Mouse (Mus musculus) ES-E14 (cell line): ENCODE measurements around the gene Ccdc12. TPM values are rescaled to one million over a fixed set of nuclear protein-coding genes. Genes with fewer than 3 reads are reported as not detected.

Experiments used
- DNase-seq: peaks from one replicate; pipeline ENCODE4 v3.0.0-alpha.2; 2013; ENCODE audit warnings: low read depth, low spot score
- H3K27ac ChIP-seq: 2 replicates; pipeline ENCODE4 v1.5.1; 2012; ENCODE audit warnings: low read depth, mild to moderate bottlenecking, low read length, moderate library complexity, mixed read lengths; ENCODE audit not compliant: poor library complexity, insufficient read depth, severe bottlenecking
- H3K36me3 ChIP-seq: 2 replicates; pipeline ENCODE4 v1.6.1; 2012; ENCODE audit warnings: mild to moderate bottlenecking, low read length, moderate library complexity, mixed read lengths; ENCODE audit not compliant: control insufficient read depth, poor library complexity, insufficient read depth, severe bottlenecking
- H3K4me1 ChIP-seq, 2 experiments: fragments of 150-350 bp in 1 of 2; sonication (generic) in 1 of 2; 2 replicates each; pipeline ENCODE4 v1.6.1; 2012; ENCODE audit warnings: low read length in 2 of 2, mild to moderate bottlenecking in 1 of 2, mixed read lengths in 1 of 2; ENCODE audit not compliant: control insufficient read depth in 2 of 2, insufficient read depth in 2 of 2, poor library complexity in 1 of 2
- H3K4me3 ChIP-seq, 2 experiments: fragments of 150-350 bp in 1 of 2; sonication (generic) in 1 of 2; 2 replicates each; pipeline ENCODE4 v1.5.1; 2012; ENCODE audit warnings: low read length in 2 of 2, low read depth in 1 of 2, mild to moderate bottlenecking in 1 of 2, mixed read lengths in 1 of 2; ENCODE audit not compliant: insufficient read depth in 1 of 2, poor library complexity in 1 of 2, severe bottlenecking in 1 of 2
- H3K9ac ChIP-seq: 2 replicates; pipeline ENCODE4 v1.6.1; 2012; ENCODE audit warnings: low read depth, mild to moderate bottlenecking, low read length, mixed read lengths; ENCODE audit not compliant: poor library complexity, insufficient read depth, severe bottlenecking
- H3K9me3 ChIP-seq: fragments of 150-350 bp; sonication (generic); 2 replicates; pipeline ENCODE4 v1.6.1; 2012; ENCODE audit warnings: low read depth, mild to moderate bottlenecking, low read length; ENCODE audit not compliant: control insufficient read depth, insufficient read depth
- CHD2 ChIP-seq: IDR thresholded peaks from 2 replicates; pipeline ENCODE4 v1.6.1; 2014; ENCODE audit warnings: mild to moderate bottlenecking, low read depth, low read length, inconsistent platforms
- HCFC1 ChIP-seq: IDR thresholded peaks from 2 replicates; pipeline ENCODE4 v1.6.1; 2012; ENCODE audit warnings: low read length, inconsistent platforms, borderline replicate concordance; ENCODE audit not compliant: insufficient read depth
- MAFK ChIP-seq: IDR thresholded peaks from 2 replicates; pipeline ENCODE4 v1.6.1; 2014; ENCODE audit warnings: mild to moderate bottlenecking, low read depth, low read length, inconsistent platforms; ENCODE audit not compliant: insufficient read depth
- ZC3H11A ChIP-seq: IDR thresholded peaks from 2 replicates; pipeline ENCODE4 v1.6.1; 2012; ENCODE audit warnings: low read depth, mild to moderate bottlenecking, inconsistent platforms, low read length, borderline replicate concordance
- ZNF384 ChIP-seq: IDR thresholded peaks from 2 replicates; pipeline ENCODE4 v1.6.1; 2012; ENCODE audit warnings: low read depth, low read length, inconsistent platforms
- in situ Hi-C, 2 experiments: fragments of 600-800 bp; cut with MboI; formaldehyde crosslinking; loops; one replicate each; pipeline ENCODE4 v1.15.1; 2025; ENCODE audit warnings: low sequenced_read_pairs in 2 of 2, inconsistent platforms in 1 of 2; ENCODE audit not compliant: unreplicated experiment in 2 of 2
- total RNA-seq: library from RNA; depleted of rRNA; stranded (reverse); fragments of 300-350 nt; gene quantifications from 2 replicates; pipeline ENCODE4 v1.2.3, GENCODE M21; 2012

The Ccdc12 gene
- total RNA-seq, 1 experiment = 79.9 TPM

DNA sequence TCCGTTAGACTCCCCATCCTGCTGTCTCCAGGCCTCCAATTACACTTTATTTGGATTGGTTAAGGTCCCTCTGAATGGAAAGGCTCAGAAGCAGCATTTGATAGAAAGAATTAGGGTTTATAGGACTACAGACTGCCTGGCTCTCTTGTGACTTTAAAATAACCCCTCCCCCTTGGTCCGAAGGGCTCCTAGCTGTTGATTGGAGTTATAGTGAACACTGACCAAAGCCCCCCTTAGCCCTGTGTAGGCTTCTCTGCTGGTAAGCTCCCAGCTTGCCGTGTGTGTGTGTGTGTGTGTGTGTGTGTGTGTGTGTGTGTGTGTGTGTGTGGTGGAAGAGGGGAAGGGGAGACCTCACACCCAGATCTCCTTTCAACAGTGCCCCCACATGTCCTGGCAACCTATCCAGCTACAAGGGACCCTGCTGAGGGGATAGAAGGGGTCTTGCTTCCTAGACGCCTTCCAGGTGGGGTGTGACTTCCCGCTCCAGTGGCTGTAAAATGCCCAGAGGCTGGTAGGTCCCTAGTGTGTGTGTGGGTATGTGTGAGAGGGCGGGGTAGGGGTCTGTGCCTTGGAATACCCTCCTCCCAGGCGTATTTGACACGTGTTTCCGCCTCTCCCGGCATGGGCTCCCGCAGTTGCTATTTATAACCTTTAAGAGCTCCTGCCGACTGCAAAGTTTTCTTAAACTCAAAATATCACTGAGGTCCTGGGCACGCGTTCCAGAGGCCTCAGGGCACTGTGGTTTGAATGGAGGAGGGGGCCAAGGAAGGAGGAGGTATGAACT is 94.3 kb downstream of the Ccdc12 start:
- Histone ChIP-seq H3K27ac (no peak overlapping the region), H3K9ac (no peak overlapping the region), H3K9me3 (no peaks in the 10 kb centered on the region), H3K36me3 (no peaks in the 10 kb centered on the region), H3K4me1 (0 out of 4 replicates have a peak, but pooled peaks cover 0 to 2% of the 10 kb centered on the region in 2 experiments), H3K4me3 (no peak overlapping the region)
- DNase-seq = no peak
- in situ Hi-C loops = no loop called here
- TF ChIP-seq HCFC1 = no peak
- no peak for TF ChIP-seq CHD2
- no peak for TF ChIP-seq MAFK
- TF ChIP-seq ZNF384 = no peak
- TF ChIP-seq ZC3H11A = no peak

DNA sequence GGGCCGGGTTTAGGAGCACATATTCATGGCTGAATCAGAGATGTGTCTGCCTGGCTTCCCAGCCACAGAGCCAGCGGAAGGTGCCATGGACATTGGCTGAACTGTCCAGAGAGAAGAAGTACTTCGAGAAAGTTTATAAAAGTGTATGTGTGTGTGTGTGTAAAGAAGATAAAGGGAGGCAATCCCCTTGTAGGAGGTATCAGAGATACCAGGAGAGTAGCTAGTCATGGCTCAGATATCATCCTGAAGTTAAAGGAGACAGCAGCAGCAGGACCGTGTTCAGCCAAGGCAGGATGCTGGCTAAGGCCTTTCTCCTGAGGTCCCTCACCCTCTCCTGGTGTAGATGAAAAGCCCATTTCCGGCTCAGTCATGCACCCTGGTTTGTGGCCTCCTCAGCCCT is 95.1 kb downstream of the Ccdc12 start:
- H3K27ac ChIP-seq = no peak overlapping the region
- 0 out of 4 replicates have a peak, but pooled peaks cover 0 to 2% of the 10 kb centered on the region in 2 experiments for H3K4me1 ChIP-seq
- no peaks in the 10 kb centered on the region for H3K9me3 ChIP-seq
- in situ Hi-C loops = no loop called here
- H3K36me3 ChIP-seq = no peaks in the 10 kb centered on the region
- TF ChIP-seq CHD2 = no peak
- no peak for TF ChIP-seq ZNF384
- no peak for TF ChIP-seq ZC3H11A
- TF ChIP-seq MAFK = no peak
- no peak for TF ChIP-seq HCFC1
- H3K4me3 ChIP-seq = no peak overlapping the region
- DNase-seq = no peak
- no peak overlapping the region for H3K9ac ChIP-seq

DNA sequence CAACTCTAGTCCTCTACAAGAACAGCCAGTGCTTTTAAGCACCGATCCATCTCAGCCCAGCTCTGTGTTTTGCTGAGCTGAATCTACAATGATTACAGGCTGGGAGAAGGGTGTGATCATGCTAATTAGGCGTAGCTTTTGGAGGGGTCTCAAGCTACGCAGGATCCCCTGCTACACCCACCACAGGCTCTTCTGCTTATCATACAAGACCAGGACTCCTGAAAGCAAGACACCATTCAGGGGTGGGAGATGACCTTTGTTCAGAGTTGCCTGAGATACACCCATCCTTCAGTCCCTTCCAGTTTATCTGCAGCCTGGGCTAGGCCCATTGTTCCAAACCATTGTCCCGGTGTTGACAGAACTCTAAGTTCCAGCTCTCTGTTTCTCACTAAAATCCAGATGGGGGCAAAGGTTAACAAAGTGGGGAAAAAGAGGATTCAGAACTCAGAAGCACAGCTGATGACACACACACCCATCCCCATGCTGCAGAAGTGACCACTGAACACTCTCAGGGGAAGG is 96.7 kb downstream of the Ccdc12 start:
- H3K9ac ChIP-seq = no peak overlapping the region

DNA sequence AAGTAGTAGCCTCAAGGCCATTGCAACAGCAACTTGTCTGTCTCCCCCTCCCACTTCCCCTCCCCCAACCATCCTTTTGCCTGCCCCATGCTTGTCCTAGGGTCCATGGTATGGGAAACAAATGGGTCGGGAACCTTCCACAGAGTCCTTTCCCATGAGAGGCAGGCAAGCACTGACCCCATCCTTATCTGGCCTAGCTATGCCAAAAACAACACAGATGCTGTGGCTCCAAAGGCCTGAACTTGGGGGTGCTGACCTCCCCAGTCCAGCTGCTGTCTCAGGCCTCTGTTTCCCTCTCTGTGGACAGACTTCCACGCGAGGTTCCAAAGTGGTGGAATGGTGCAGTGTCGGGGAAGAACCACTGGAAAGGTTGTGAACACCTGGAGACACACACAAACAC is 97.5 kb downstream of the Ccdc12 start:
- Histone ChIP-seq H3K4me3 (no peak overlapping the region), H3K36me3 (no peaks in the 10 kb centered on the region), H3K27ac (no peak overlapping the region), H3K4me1 (0 out of 4 replicates have a peak, but pooled peaks cover 0 to 2% of the 10 kb centered on the region in 2 experiments), H3K9me3 (no peaks in the 10 kb centered on the region), H3K9ac (no peak overlapping the region)
- DNase-seq = no peak
- in situ Hi-C loops = no loop called here
- TF ChIP-seq ZNF384 = no peak
- TF ChIP-seq ZC3H11A = no peak
- no peak for TF ChIP-seq HCFC1
- no peak for TF ChIP-seq MAFK
- TF ChIP-seq CHD2 = no peak

More for the DNA sequence above, 96.7 kb downstream of the Ccdc12 start:
- Histone ChIP-seq H3K36me3 (no peaks in the 10 kb centered on the region), H3K27ac (no peak overlapping the region), H3K4me3 (no peak overlapping the region), H3K9me3 (no peaks in the 10 kb centered on the region), H3K4me1 (0 out of 4 replicates have a peak, but pooled peaks cover 0 to 2% of the 10 kb centered on the region in 2 experiments)
- no peak for TF ChIP-seq CHD2
- in situ Hi-C loops = no loop called here
- DNase-seq = no peak

DNA sequence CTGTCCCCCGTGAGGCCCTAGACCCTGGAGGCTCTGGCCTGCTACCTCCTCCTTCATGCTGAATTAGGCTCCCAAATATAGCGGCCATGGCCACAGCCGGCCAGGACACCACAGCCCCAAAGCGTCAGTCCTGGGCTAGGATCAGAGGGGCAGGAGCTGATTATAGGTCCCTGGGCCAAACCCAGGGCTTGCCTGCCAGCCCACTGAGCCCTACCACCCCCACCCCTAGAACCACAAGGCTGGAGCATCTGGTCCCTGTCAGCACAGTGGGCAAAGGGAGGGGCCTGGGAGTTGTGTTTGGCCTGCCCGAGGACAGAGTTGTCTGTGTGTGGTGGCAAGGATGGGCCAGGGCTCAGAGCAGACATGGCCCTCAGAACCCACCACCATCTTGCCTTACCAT is 101.5 kb downstream of the Ccdc12 start:
- Histone ChIP-seq H3K27ac (no peak overlapping the region), H3K9ac (no peak overlapping the region), H3K9me3 (no peaks in the 10 kb centered on the region), H3K4me1 (no peaks in the 10 kb centered on the region), H3K36me3 (no peaks in the 10 kb centered on the region), H3K4me3 (no peak overlapping the region)
- DNase-seq = no peak
- TF ChIP-seq ZNF384 (no peak), ZC3H11A (no peak)
- in situ Hi-C loops = no loop called here
